ENCODE assay signal across 9 mouse cellular contexts in the genomic region with DNA sequence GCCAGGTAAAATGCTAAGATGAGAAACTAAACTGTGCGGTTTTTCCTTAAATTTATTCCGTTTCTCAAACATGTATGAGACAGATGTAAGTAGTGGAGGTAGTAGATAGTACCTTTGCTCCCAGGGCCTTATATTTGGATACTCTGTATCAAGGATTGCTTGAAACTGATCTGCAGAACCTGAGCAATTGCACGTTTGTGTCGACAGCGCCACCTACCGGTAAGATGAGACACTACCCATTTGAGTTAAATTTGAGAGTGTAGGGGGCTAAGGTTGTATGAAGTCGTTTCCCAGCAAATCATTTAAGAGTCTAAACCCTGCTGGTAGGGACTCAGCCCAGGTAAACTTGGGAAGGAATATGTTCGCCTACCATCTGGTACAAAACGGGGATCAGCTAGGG. TPM values are rescaled to one million over a fixed set of nuclear protein-coding genes. Genes with fewer than 3 reads are reported as not detected.
DNase-seq lines count a peak whose midpoint lies in the region; ATAC-seq and TF ChIP-seq lines count a peak whose summit lies in the region.
"Had no signal": no experiment of that assay in that cellular context is flagged by ENCODE, and none has a peak within 500 bp of the region (broad histone marks: within the 10 kb centered on the region; RNA-seq: fewer than 3 reads in every experiment).

No protein-coding gene starts in this region.

- H3K4me2 ChIP-seq in heart, embryonic 16.5 days (ENCODE audit: low read depth, low read length), result no peak overlapping the region; the same call in 1 of the 2 replicates
- no peak overlapping the region for H3K4me2 ChIP-seq in lung, embryonic 16.5 days (ENCODE audit: low read depth, low read length)

- H3K36me3 ChIP-seq in G1E (replicated peaks), result no peaks in the 10 kb centered on the region
- H3K36me3 ChIP-seq in heart, embryonic 16.5 days (ENCODE audit: control insufficient read depth, insufficient read depth), result no peaks in the 10 kb centered on the region
- H3K36me3 ChIP-seq in lung, embryonic 16.5 days (ENCODE audit: control insufficient read depth, insufficient read depth, low read length), result no peaks in the 10 kb centered on the region

- WGBS in heart, embryonic 16.5 days, result 6% methylated on average over 9 of the region's 9 CpGs
- 7% methylated on average over 9 of the region's 9 CpGs for WGBS in lung, embryonic 16.5 days

- peaks cover 8% of the 10 kb centered on the region; the same call in 1 of the 2 replicates for H3K27me3 ChIP-seq in G1E (ENCODE audit: insufficient read depth, low read length)
- H3K27me3 ChIP-seq in heart, embryonic 16.5 days (ENCODE audit: control insufficient read depth, insufficient read depth, low read length), result no peaks in the 10 kb centered on the region
- H3K27me3 ChIP-seq in lung, embryonic 16.5 days (ENCODE audit: control insufficient read depth, insufficient read depth, low read depth, low read length), result no peaks in the 10 kb centered on the region

- DNase-seq in gastrocnemius, adult 18-20 months (ENCODE audit: low spot score), result peak; percentile 71
- DNase-seq in gastrocnemius, postnatal 25 days, result no peak
- no peak for DNase-seq in G1E (ENCODE audit: low spot score)
- peak; percentile 68 to 83 for DNase-seq in cerebellum, postnatal 25 days
- peak; percentile 74 for DNase-seq in layer of hippocampus, adult 11-12 months (ENCODE audit: low spot score)
- DNase-seq in spleen, postnatal 4 days (ENCODE audit: low spot score in 2 of 2), result peak; percentile 72 to 90

- H3K9ac ChIP-seq in heart, embryonic 16.5 days (ENCODE audit: low read length), result peak overlapping the region; percentile 41
- no peak overlapping the region for H3K9ac ChIP-seq in lung, embryonic 16.5 days (ENCODE audit: low read length)

- no peak overlapping the region for H3K27ac ChIP-seq in heart, embryonic 16.5 days (ENCODE audit: low read length)
- H3K27ac ChIP-seq in lung, embryonic 16.5 days (ENCODE audit: low read length), result no peak overlapping the region

- ATAC-seq in G1E (ENCODE audit: extremely low read depth, insufficient number of reproducible peaks, low FRiP score, poor library complexity, severe bottlenecking), result no peak
- ATAC-seq in heart, embryonic 16.5 days (replicated peaks; ENCODE audit: extremely low read depth, insufficient read depth, low FRiP score), result no peak; the same call in 1 of the 2 replicates
- peak; percentile 47; the same call in 1 of the 2 replicates for ATAC-seq in lung, embryonic 16.5 days (ENCODE audit: low read depth)

- no peak overlapping the region for H3K4me3 ChIP-seq in G1E (ENCODE audit: low read depth, low read length)
- H3K4me3 ChIP-seq in heart, embryonic 16.5 days (ENCODE audit: low read length), result no peak overlapping the region
- no peak overlapping the region for H3K4me3 ChIP-seq in lung, embryonic 16.5 days (ENCODE audit: low read length)

- peak; percentile 84 for TF ChIP-seq CTCF in G1E (IDR thresholded peaks at IDR 0.05; ENCODE audit: low read depth, low read length)

- peaks cover 30% of the 10 kb centered on the region for H3K4me1 ChIP-seq in G1E (ENCODE audit: insufficient read depth, low read depth, low read length)
- peaks cover 3% of the 10 kb centered on the region; the same call in 1 of the 2 replicates for H3K4me1 ChIP-seq in heart, embryonic 16.5 days (ENCODE audit: control insufficient read depth, insufficient read depth, low read length)
- H3K4me1 ChIP-seq in lung, embryonic 16.5 days (replicated peaks; ENCODE audit: control insufficient read depth, insufficient read depth, low read length), result no peaks in the 10 kb centered on the region

- H3K9me3 ChIP-seq in G1E (replicated peaks), result no peaks in the 10 kb centered on the region
- no peaks in the 10 kb centered on the region for H3K9me3 ChIP-seq in heart, embryonic 16.5 days (replicated peaks; ENCODE audit: control insufficient read depth, low read length)
- H3K9me3 ChIP-seq in lung, embryonic 16.5 days (ENCODE audit: control insufficient read depth, low read length), result no peaks in the 10 kb centered on the region

RNA-seq across cellular contexts. Expression of gene Tnk2, which starts 45.8 kb away (rescaled TPM):
- total RNA-seq in gastrocnemius, adult 18-20 months (2021), result 10 to 100 TPM; 44.9 to 46.5 TPM
- 10 to 100 TPM; 35.7 to 41.4 TPM for total RNA-seq in gastrocnemius, postnatal 25 days (2021)
- total RNA-seq in G1E (2014; fragmentation: Nextera tagmentation), result 27.3 and 31.5 TPM in 2 replicates
- 11.8 and 13.4 TPM in 2 replicates for total RNA-seq in G1E (2017)
- polyA plus RNA-seq in G1E (2012), result 197 and 236 TPM in 2 replicates
- 9.0 and 9.5 TPM in 2 replicates for polyA plus RNA-seq in heart, embryonic 16.5 days (2015; fragmentation: Nextera tagmentation; extraction: Ambion mirVana)
- polyA plus RNA-seq in lung, embryonic 16.5 days (2015; fragmentation: Nextera tagmentation; extraction: Ambion mirVana), result 15.4 and 18.0 TPM in 2 replicates

RNA-seq across cellular contexts. Expression of gene Muc4, which starts 46.2 kb away (rescaled TPM):
- total RNA-seq in gastrocnemius, adult 18-20 months (2021), result under 1 TPM; 0.02 to 0.41 TPM
- under 1 TPM; 0.08 to 0.43 TPM for total RNA-seq in gastrocnemius, postnatal 25 days (2021)
- total RNA-seq in G1E (2014; fragmentation: Nextera tagmentation) (not detected in 2 replicates), G1E (2017) (0.11 and 0.17 TPM in 2 replicates)
- not detected in 2 replicates for polyA plus RNA-seq in G1E (2012)
- polyA plus RNA-seq in heart, embryonic 16.5 days (2015; fragmentation: Nextera tagmentation; extraction: Ambion mirVana), result 0.21 and 0.51 TPM in 2 replicates
- polyA plus RNA-seq in lung, embryonic 16.5 days (2015; fragmentation: Nextera tagmentation; extraction: Ambion mirVana), result 1.6 and 3.4 TPM in 2 replicates
- total RNA-seq: layer of hippocampus, adult 8-10 months had no signal

Comparison
In these comparisons a context has a peak if more than half of its experiments do, and no peak if none do; other contexts are left out.
1. DNase-seq: peak in gastrocnemius, adult 18-20 months (single experiment), cerebellum, postnatal 25 days (2 of 2), layer of hippocampus, adult 11-12 months (single experiment) and spleen, postnatal 4 days (2 of 2); none in gastrocnemius, postnatal 25 days (single experiment) and G1E (single experiment).